Mouse (Mus musculus): Measurements from ENCODE around the gene Ptges3.

GRCm38 (mm10) chr10:128039858-128040257, 18.9 kb upstream of the Ptges3 start:
- TF ChIP-seq CTCF (IDR thresholded peaks at IDR 0.05; ENCODE audit: low read depth) (no peak), EP300 (IDR thresholded peaks at IDR 0.05; ENCODE audit: low read depth) (no peak)

All from liver, embryonic 14.5 days (tissue).